Mouse (Mus musculus): Measurements from ENCODE around the gene BC067074. TPM values are rescaled to one million over a fixed set of nuclear protein-coding genes. Genes with fewer than 3 reads are reported as not detected.
A peak's percentile ranks its signal among the peaks of the same experiment; 100 is the strongest.
"Not testable (repeated sequence)": the region's sequence is repeated elsewhere in the genome, so short reads cannot be mapped to it uniquely, and the experiment has no call there.

Gene BC067074
- polyA plus RNA-seq, 1 experiment from 2014 or later: 0.73 TPM

DNA sequence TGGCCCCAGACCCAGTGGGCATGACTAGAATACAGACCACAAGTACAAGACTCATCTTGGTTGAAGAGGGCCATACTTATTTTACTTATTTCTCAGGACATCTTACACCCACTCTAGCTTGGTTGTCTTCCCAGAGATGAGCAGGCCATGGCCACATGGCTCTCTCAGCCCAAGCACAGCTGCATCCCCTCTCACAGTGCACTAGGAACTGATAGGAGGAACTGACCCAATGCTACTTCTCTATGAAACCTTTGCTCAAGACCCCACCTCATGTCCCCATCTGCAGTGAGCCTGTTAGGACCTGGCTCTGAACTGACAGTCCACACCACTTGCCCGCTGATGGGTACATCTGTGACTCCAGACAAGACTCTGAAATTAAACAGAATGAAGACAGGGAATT, 88.8 kb downstream of the BC067074 start:
- Histone ChIP-seq H3K27ac (ENCODE audit: low read length) (no peak overlapping the region), H3K4me3 (replicated peaks; ENCODE audit: low read length) (no peak overlapping the region), H3K9me3 (ENCODE audit: control insufficient read depth, low read length) (no peaks in the 10 kb centered on the region), H3K36me3 (ENCODE audit: control insufficient read depth, insufficient read depth) (no peaks in the 10 kb centered on the region), H3K9ac (replicated peaks; ENCODE audit: low read depth, low read length) (no peak overlapping the region), H3K4me1 (replicated peaks; ENCODE audit: control insufficient read depth, insufficient read depth, low read length) (no peaks in the 10 kb centered on the region), H3K4me2 (ENCODE audit: low read length) (no peak overlapping the region), H3K27me3 (replicated peaks; ENCODE audit: control insufficient read depth, insufficient read depth, low read length) (no peaks in the 10 kb centered on the region)
- WGBS: 93% methylated on average over 1 of the region's 1 CpGs
- no peak for ATAC-seq

DNA sequence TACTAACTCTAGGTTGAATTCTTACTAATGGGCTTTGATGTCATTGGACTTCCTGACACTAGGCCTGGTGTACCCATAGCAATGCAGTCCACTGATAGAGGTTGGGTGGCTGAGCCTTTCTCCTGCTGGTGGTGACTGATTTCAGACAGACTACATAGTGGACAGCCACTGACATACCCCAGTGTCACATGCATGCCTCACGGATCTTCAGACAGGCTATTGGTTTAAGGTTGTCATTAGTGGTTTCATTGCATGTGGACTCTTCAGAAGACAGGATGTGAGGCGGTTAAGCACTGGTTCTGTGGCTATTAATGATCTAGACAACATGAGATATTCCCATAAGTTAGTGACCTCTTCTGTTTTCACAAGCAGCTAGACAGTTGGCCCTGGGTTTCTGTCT, 89.2 kb downstream of the BC067074 start:
- no peak for ATAC-seq
- Histone ChIP-seq H3K27me3 (replicated peaks; ENCODE audit: control insufficient read depth, insufficient read depth, low read length) (no peaks in the 10 kb centered on the region), H3K4me3 (replicated peaks; ENCODE audit: low read length) (no peak overlapping the region), H3K27ac (ENCODE audit: low read length) (no peak overlapping the region), H3K4me1 (replicated peaks; ENCODE audit: control insufficient read depth, insufficient read depth, low read length) (no peaks in the 10 kb centered on the region), H3K9me3 (ENCODE audit: control insufficient read depth, low read length) (no peaks in the 10 kb centered on the region), H3K4me2 (ENCODE audit: low read length) (no peak overlapping the region), H3K9ac (replicated peaks; ENCODE audit: low read depth, low read length) (no peak overlapping the region), H3K36me3 (ENCODE audit: control insufficient read depth, insufficient read depth) (no peaks in the 10 kb centered on the region)
- WGBS: 98% methylated on average over 2 of the region's 2 CpGs

DNA sequence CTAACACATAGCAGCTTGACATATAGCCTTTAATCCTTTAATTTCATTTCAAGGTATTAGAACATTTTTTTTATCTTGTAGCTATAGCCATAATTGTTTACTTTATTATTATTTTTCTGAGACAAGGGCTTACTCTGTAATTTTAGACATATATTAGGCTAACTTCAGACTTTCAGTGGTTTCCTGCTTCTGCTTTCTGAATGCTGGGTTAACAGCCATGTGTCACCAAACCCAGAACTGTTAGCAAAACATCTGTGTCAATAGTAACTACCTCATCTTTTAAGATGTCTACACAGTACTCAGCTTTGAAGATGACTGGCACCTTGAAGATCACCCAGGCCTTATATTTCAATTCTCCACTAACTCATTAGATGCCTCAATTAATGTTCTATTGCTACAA, 89.8 kb downstream of the BC067074 start:
- not testable (repeated sequence) for H3K36me3 ChIP-seq (ENCODE audit: control insufficient read depth, insufficient read depth); H3K27ac ChIP-seq (ENCODE audit: low read length); H3K4me3 ChIP-seq (replicated peaks; ENCODE audit: low read length); ATAC-seq; H3K9me3 ChIP-seq (ENCODE audit: control insufficient read depth, low read length); H3K27me3 ChIP-seq (replicated peaks; ENCODE audit: control insufficient read depth, insufficient read depth, low read length); H3K4me2 ChIP-seq (ENCODE audit: low read length); H3K9ac ChIP-seq (replicated peaks; ENCODE audit: low read depth, low read length); H3K4me1 ChIP-seq (replicated peaks; ENCODE audit: control insufficient read depth, insufficient read depth, low read length)

DNA sequence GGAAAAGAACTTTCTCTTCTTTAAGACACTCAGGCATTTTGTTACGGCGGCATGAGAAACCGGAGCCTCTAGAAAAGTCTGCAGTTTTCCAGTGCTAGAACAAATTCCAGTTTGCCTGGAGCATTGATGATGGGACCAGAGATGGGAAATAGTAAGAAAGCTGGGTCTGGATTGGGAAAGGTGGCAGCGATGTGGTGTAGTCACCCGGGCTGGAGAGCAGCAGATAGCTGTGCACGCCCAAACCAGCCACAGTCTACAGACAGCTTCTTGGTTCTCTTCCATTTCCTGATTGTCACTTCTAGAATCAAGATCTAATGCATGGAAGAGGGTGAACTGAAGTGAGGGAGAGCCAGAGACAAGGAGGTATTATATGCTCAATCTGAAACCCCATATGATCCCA, 100.4 kb downstream of the BC067074 start:
- Histone ChIP-seq H3K9me3 (ENCODE audit: control insufficient read depth, low read length) (no peaks in the 10 kb centered on the region), H3K9ac (replicated peaks; ENCODE audit: low read depth, low read length) (no peak overlapping the region), H3K27ac (ENCODE audit: low read length) (no peak overlapping the region), H3K4me3 (replicated peaks; ENCODE audit: low read length) (no peak overlapping the region), H3K4me2 (ENCODE audit: low read length) (no peak overlapping the region), H3K4me1 (replicated peaks; ENCODE audit: control insufficient read depth, insufficient read depth, low read length) (no peaks in the 10 kb centered on the region), H3K36me3 (ENCODE audit: control insufficient read depth, insufficient read depth) (no peaks in the 10 kb centered on the region), H3K27me3 (replicated peaks; ENCODE audit: control insufficient read depth, insufficient read depth, low read length) (no peaks in the 10 kb centered on the region)
- ATAC-seq: no peak
- WGBS: 98% methylated on average over 6 of the region's 6 CpGs

DNA sequence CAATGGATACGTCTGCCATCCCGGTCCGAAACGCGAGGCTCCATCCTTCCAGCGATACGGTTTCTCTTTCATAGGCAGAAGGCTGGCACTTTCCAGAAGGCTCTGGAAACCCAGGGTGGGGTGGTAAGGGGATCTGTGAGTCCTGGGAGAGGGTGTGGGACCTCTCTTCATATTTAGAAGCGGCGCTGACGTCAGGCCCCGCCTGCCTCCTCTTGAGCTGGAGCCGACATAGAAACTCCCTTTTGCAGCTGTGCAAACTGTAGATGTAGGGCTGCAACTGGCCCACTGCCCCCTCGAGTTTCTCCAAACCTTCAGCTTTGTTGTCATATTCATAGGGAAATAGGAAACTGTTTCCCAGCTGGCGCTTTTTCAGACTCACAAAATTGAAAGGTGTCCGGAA, 101.6 kb downstream of the BC067074 start:
- H3K27me3 ChIP-seq (replicated peaks; ENCODE audit: control insufficient read depth, insufficient read depth, low read length): no peaks in the 10 kb centered on the region
- no peak overlapping the region for H3K4me2 ChIP-seq (ENCODE audit: low read length)
- H3K9ac ChIP-seq (replicated peaks; ENCODE audit: low read depth, low read length): no peak overlapping the region
- no peak overlapping the region for H3K4me3 ChIP-seq (replicated peaks; ENCODE audit: low read length)
- no peaks in the 10 kb centered on the region for H3K9me3 ChIP-seq (ENCODE audit: control insufficient read depth, low read length)
- H3K27ac ChIP-seq (ENCODE audit: low read length): no peak overlapping the region
- no peak for ATAC-seq
- H3K4me1 ChIP-seq (replicated peaks; ENCODE audit: control insufficient read depth, insufficient read depth, low read length): no peaks in the 10 kb centered on the region
- 84% methylated on average over 15 of the region's 15 CpGs for WGBS
- no peaks in the 10 kb centered on the region for H3K36me3 ChIP-seq (ENCODE audit: control insufficient read depth, insufficient read depth)

DNA sequence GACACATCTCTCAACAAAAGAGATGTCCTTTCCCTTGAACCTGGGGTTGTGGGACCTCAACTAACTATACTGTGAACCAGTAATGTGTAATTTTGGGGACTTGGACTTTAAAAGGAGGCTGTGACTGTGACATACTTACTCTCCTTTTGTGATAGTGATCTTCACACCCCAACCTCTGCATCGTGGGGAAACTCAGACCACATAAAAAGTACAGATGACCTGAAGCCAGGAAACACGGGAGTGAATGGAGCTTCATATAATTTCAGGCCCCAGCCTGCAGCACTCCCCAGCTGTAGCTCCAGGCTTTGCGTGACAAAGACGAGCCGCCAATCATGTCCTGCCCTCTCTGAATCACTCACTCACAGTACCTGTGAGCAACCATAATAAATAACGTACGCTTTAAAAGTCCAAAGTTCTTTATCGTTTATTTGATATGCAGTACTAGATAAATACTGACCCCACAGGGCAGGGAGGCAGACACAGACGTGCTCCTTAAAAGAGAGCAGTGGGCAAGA, 104.1 kb downstream of the BC067074 start:
- 85% methylated on average over 9 of the region's 9 CpGs for WGBS
- H3K36me3 ChIP-seq (ENCODE audit: control insufficient read depth, insufficient read depth): no peaks in the 10 kb centered on the region
- ATAC-seq: no peak
- H3K4me2 ChIP-seq (ENCODE audit: low read length): no peak overlapping the region
- no peak overlapping the region for H3K9ac ChIP-seq (replicated peaks; ENCODE audit: low read depth, low read length)
- H3K4me3 ChIP-seq (replicated peaks; ENCODE audit: low read length): no peak overlapping the region
- no peaks in the 10 kb centered on the region for H3K27me3 ChIP-seq (replicated peaks; ENCODE audit: control insufficient read depth, insufficient read depth, low read length)
- H3K27ac ChIP-seq (ENCODE audit: low read length): no peak overlapping the region
- no peaks in the 10 kb centered on the region for H3K4me1 ChIP-seq (replicated peaks; ENCODE audit: control insufficient read depth, insufficient read depth, low read length)
- no peaks in the 10 kb centered on the region for H3K9me3 ChIP-seq (ENCODE audit: control insufficient read depth, low read length)

DNA sequence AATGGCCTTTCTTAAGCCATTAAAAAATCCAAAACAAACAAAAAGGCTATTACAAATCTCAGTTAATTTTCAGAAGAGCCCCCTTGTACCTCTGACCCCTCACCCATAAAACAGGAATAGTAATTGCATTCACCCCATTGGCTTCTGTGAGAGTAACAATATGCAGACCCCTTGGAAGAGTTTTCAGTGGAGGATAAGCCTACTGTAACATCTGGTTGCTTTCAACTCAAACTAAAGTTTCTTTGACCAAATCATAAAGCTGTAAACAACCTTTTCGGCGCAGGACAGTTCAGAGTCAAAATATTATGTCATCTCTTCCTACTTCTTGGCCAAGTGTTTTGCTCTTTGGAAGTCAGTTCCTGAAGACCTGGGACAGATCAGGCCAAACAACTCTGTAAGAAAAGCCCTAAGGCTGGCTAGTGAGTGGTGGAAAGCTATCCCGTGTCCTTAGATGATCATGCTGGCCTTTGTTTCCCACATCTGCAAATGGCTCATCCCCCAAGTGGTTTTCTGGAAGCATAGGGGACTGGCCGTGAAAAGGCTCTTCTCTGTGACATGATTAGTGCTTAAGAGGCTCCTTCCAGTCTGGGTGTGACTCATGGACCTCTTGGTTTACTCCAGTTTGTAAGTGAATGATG, 108.5 kb downstream of the BC067074 start:
- no peak for ATAC-seq
- Histone ChIP-seq H3K4me3 (replicated peaks; ENCODE audit: low read length) (no peak overlapping the region), H3K36me3 (ENCODE audit: control insufficient read depth, insufficient read depth) (no peaks in the 10 kb centered on the region), H3K9me3 (ENCODE audit: control insufficient read depth, low read length) (no peaks in the 10 kb centered on the region), H3K4me2 (ENCODE audit: low read length) (no peak overlapping the region), H3K27ac (ENCODE audit: low read length) (no peak overlapping the region), H3K27me3 (replicated peaks; ENCODE audit: control insufficient read depth, insufficient read depth, low read length) (no peaks in the 10 kb centered on the region), H3K9ac (replicated peaks; ENCODE audit: low read depth, low read length) (no peak overlapping the region), H3K4me1 (replicated peaks; ENCODE audit: control insufficient read depth, insufficient read depth, low read length) (no peaks in the 10 kb centered on the region)
- 83% methylated on average over 4 of the region's 4 CpGs for WGBS

DNA sequence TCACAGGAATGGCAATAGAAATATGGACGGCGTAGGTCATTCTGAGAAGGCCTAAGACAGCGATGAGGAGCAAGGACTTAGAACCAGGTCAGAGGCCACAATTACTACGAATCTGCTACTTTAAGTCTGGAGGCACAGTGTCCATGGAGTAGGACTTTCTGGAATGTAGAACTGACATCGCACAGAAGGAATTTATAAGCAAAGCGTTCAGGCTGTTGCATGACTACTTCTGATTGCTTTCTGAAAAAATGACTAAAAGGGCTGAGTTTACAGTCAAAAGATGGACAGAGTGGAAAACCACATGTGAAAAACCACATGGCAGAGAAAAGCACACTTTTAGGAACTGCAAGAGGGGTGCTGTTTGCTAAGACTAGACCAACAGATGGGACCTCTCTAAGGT, 110.7 kb downstream of the BC067074 start:
- no peak for ATAC-seq
- no peak overlapping the region for H3K27ac ChIP-seq (ENCODE audit: low read length)
- WGBS: 96% methylated on average over 6 of the region's 6 CpGs
- H3K4me3 ChIP-seq (replicated peaks; ENCODE audit: low read length): no peak overlapping the region
- no peak overlapping the region for H3K4me2 ChIP-seq (ENCODE audit: low read length)
- H3K27me3 ChIP-seq (replicated peaks; ENCODE audit: control insufficient read depth, insufficient read depth, low read length): no peaks in the 10 kb centered on the region
- H3K9me3 ChIP-seq (ENCODE audit: control insufficient read depth, low read length): no peaks in the 10 kb centered on the region
- no peaks in the 10 kb centered on the region for H3K4me1 ChIP-seq (replicated peaks; ENCODE audit: control insufficient read depth, insufficient read depth, low read length)
- H3K36me3 ChIP-seq (ENCODE audit: control insufficient read depth, insufficient read depth): no peaks in the 10 kb centered on the region
- no peak overlapping the region for H3K9ac ChIP-seq (replicated peaks; ENCODE audit: low read depth, low read length)

DNA sequence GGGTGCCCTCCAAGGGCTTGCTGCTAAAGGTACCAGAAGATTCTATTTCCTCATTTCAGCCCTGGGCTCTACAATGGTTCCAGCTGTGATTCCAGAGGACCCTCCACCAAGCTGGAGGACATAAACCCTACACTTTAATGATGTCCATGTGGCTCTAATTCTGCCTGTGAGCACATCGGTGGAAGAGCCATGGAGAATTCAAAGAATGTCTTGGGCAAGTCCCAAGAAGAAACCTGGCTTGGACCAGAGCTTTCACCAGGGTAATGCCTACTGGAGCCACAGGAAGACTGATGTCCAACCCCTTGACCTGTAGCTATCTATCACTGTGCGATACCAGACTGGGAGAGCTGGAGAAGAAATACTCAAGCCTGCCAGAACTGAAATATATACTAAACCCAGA, 111.2 kb downstream of the BC067074 start:
- H3K9me3 ChIP-seq (ENCODE audit: control insufficient read depth, low read length): no peaks in the 10 kb centered on the region
- H3K27ac ChIP-seq (ENCODE audit: low read length): no peak overlapping the region
- H3K4me1 ChIP-seq (replicated peaks; ENCODE audit: control insufficient read depth, insufficient read depth, low read length): 0 out of 2 replicates have a peak, but pooled peaks cover 2% of the 10 kb centered on the region
- H3K4me2 ChIP-seq (ENCODE audit: low read length): no peak overlapping the region
- H3K36me3 ChIP-seq (ENCODE audit: control insufficient read depth, insufficient read depth): no peaks in the 10 kb centered on the region
- no peak overlapping the region for H3K9ac ChIP-seq (replicated peaks; ENCODE audit: low read depth, low read length)
- no peak overlapping the region for H3K4me3 ChIP-seq (replicated peaks; ENCODE audit: low read length)
- ATAC-seq: no peak
- WGBS: 96% methylated on average over 2 of the region's 2 CpGs
- no peaks in the 10 kb centered on the region for H3K27me3 ChIP-seq (replicated peaks; ENCODE audit: control insufficient read depth, insufficient read depth, low read length)

DNA sequence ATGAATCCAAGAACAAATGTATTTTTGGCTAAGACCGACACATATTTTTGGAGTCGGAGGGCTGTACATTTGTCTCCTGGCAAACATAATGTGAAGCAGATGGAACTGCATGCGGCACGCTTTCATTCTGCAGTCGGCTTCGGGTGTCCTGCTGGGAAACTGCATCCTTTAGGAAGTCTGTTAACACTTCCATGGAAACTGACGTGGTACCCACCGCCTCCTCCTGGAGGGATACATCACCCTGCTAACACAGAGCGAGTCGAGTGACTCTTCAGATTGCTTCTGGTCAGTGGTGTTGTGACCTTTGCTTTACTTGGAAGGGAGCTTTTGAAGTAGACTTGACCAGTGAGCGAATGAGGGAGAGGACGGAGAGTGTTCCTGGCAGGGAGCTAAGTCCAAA, 117.0 kb downstream of the BC067074 start:
- no peak overlapping the region for H3K4me3 ChIP-seq (replicated peaks; ENCODE audit: low read length)
- H3K4me1 ChIP-seq (replicated peaks; ENCODE audit: control insufficient read depth, insufficient read depth, low read length): peaks cover 9% of the 10 kb centered on the region
- ATAC-seq: peak; percentile 94
- H3K27ac ChIP-seq (ENCODE audit: low read length): peak overlapping the region; percentile 80
- H3K27me3 ChIP-seq (replicated peaks; ENCODE audit: control insufficient read depth, insufficient read depth, low read length): no peaks in the 10 kb centered on the region
- WGBS: 49% methylated on average over 12 of the region's 12 CpGs
- H3K9me3 ChIP-seq (ENCODE audit: control insufficient read depth, low read length): no peaks in the 10 kb centered on the region
- no peak overlapping the region for H3K9ac ChIP-seq (replicated peaks; ENCODE audit: low read depth, low read length)
- no peak overlapping the region for H3K4me2 ChIP-seq (ENCODE audit: low read length)
- no peaks in the 10 kb centered on the region for H3K36me3 ChIP-seq (ENCODE audit: control insufficient read depth, insufficient read depth)

Measured in forebrain, embryonic 16.5 days (tissue).